Mouse (Mus musculus) cerebellum, adult 2 months (tissue): ENCODE data around the gene Grik5. TPM values are rescaled to one million over a fixed set of nuclear protein-coding genes. Genes with fewer than 3 reads are reported as not detected.
A peak's percentile ranks its signal among the peaks of the same experiment; 100 is the strongest.

Source experiments
- DNase-seq, 2 experiments: peaks; one replicate each; pipeline ENCODE4 v3.0.0; 2021
- H3K27ac ChIP-seq: fragments of 200-500 bp; 2 replicates; pipeline ENCODE4 v1.5.1; 2012; ENCODE audit warnings: low read length, control low read depth, inconsistent platforms; ENCODE audit not compliant: insufficient read depth
- H3K27me3 ChIP-seq: fragments of 200-500 bp; 2 replicates; pipeline ENCODE4 v1.6.1; 2012; ENCODE audit warnings: inconsistent platforms, mild to moderate bottlenecking, low read length, moderate library complexity; ENCODE audit not compliant: control insufficient read depth, insufficient read depth
- H3K4me1 ChIP-seq: fragments of 200-500 bp; 2 replicates; pipeline ENCODE4 v1.6.1; 2011; ENCODE audit warnings: low read length; ENCODE audit not compliant: control insufficient read depth, insufficient read depth
- H3K4me3 ChIP-seq: fragments of 200-500 bp; replicated peaks from 2 replicates; pipeline ENCODE3; 2011; ENCODE audit warnings: mild to moderate bottlenecking, low read depth, low read length, control low read depth; ENCODE audit not compliant: insufficient read depth
- CTCF ChIP-seq: fragments of 200-500 bp; IDR thresholded peaks from 2 replicates; pipeline ENCODE4 v1.5.1; 2011; ENCODE audit warnings: low read depth, mild to moderate bottlenecking, control low read depth, low read length, moderate library complexity, borderline replicate concordance; ENCODE audit not compliant: insufficient read depth
- POLR2A ChIP-seq: fragments of 200-500 bp; IDR thresholded peaks from 2 replicates; pipeline ENCODE4 v1.6.1; 2011; ENCODE audit warnings: low read length, control low read depth, borderline replicate concordance; ENCODE audit not compliant: insufficient read depth
- WGBS: fragments of 180-500 bp; shearing (Covaris S2); methylation state at CpG from one replicate; pipeline ENCODE4 v1.1.7; 2018; 5-methylcytosine and 5-hydroxymethylcytosine counted together
- polyA plus RNA-seq: library from polyadenylated mRNA; depleted of rRNA; stranded (reverse); fragments of >200 nt; gene quantifications from 2 replicates; pipeline ENCODE4 v1.2.3, GENCODE M21; 2012

Gene Grik5
- polyA plus RNA-seq, 1 experiment: 74.6 TPM

- Histone ChIP-seq H3K27me3 (no peaks in the 10 kb centered on the region), H3K4me1 (peaks cover 28% of the 10 kb centered on the region), H3K27ac (peak within 1 kb of the TSS; percentile 84), H3K4me3 (peak within 1 kb of the TSS; percentile 78)
- under 1% methylated on average over 54 of the region's 54 CpGs for WGBS
- TF ChIP-seq POLR2A (peak; percentile 88), CTCF (no peak)
- DNase-seq: peak; percentile 89 to 95
Measured at GRCm38 (mm10) chr7:25005421-25006065, 66.6 kb downstream of the Grik5 start, which contains the start of gene Atp1a3. TSS of gene Atp1a3 (minus strand) at chr7:25005958.

GRCm38 (mm10) chr7:25004806-25005205 lies 67.3 kb downstream of the Grik5 start:
- no peak for TF ChIP-seq CTCF
- TF ChIP-seq POLR2A: no peak
- Histone ChIP-seq H3K27me3 (no peaks in the 10 kb centered on the region), H3K4me1 (peaks cover 28% of the 10 kb centered on the region), H3K4me3 (peak overlapping the region; percentile 78), H3K27ac (peak overlapping the region; percentile 84; the same call in 1 of the 2 replicates)
- 9% methylated on average over 7 of the region's 9 CpGs for WGBS
- peak in 1 of 2 experiments; percentile 53 for DNase-seq

- Histone ChIP-seq H3K27ac (peak overlapping the region; percentile 36), H3K4me3 (peak overlapping the region; percentile 78), H3K4me1 (peaks cover 28% of the 10 kb centered on the region), H3K27me3 (no peaks in the 10 kb centered on the region)
- DNase-seq: peak; percentile 64 to 68
- 9% methylated on average over 8 of the region's 8 CpGs for WGBS
- TF ChIP-seq POLR2A: no peak
- TF ChIP-seq CTCF: no peak
Measured at GRCm38 (mm10) chr7:25003820-25004388, 68.2 kb downstream of the Grik5 start.

GRCm38 (mm10) chr7:25003291-25003690 lies 68.9 kb downstream of the Grik5 start:
- Histone ChIP-seq H3K4me1 (peaks cover 28% of the 10 kb centered on the region), H3K4me3 (peak overlapping the region; percentile 78), H3K27ac (peak overlapping the region; percentile 36), H3K27me3 (no peaks in the 10 kb centered on the region)
- TF ChIP-seq CTCF (no peak), POLR2A (0 out of 2 replicates have a peak, but pooled peaks have one; percentile 3)
- WGBS: 3% methylated on average over 11 of the region's 11 CpGs
- DNase-seq: peak; percentile 49 to 63

DNA sequence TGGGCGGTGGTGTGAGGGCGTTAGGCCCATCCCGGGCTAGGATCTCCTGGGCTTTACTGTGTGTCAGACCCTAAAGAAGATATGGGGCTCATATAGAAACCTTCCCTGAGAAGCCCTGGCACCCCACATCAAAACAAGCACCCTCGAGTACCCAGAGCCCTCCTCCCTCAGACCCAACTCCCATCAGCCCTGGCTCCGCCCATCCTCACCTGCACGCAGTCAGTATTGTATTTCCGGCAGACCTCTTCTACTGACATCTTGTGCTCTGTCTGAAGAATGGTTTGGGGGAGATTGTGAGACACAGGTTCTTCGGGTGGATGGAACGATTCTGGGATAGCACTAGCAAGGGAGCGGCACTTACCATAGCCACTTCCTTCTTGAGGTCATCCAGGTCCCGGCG lies 71.4 kb downstream of the Grik5 start:
- 73% methylated on average over 12 of the region's 12 CpGs for WGBS
- H3K4me3 ChIP-seq: no peak overlapping the region

DNA sequence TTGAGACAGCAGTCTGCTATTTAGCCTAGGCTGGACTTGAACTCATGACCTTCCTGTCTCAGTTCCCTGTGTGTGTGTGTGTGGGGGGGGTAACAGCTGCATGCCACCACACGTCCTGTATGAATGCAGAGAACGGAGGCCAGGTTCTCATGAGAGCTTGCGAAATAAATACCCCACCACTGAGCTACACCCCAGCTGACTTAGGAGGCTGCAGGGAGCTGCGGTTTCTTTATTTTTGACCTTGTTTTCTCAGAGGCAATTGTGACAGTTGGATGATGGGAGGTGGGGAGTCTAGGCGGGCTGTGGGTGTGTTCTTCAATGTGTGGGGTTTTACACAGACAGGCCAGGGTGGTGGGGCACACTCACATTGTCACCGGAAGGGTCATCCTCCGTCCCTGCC lies 71.9 kb downstream of the Grik5 start:
- H3K27me3 ChIP-seq: no peaks in the 10 kb centered on the region
- H3K27ac ChIP-seq: no peak overlapping the region
- WGBS: 68% methylated on average over 7 of the region's 7 CpGs
- H3K4me1 ChIP-seq: peaks cover 5% of the 10 kb centered on the region
- no peak overlapping the region for H3K4me3 ChIP-seq
- no peak for DNase-seq
- TF ChIP-seq POLR2A (no peak), CTCF (no peak)

More for the DNA sequence above, 71.4 kb downstream of the Grik5 start:
- H3K27me3 ChIP-seq: no peaks in the 10 kb centered on the region
- DNase-seq: peak in 1 of 2 experiments; percentile 15
- H3K4me1 ChIP-seq: peaks cover 5% of the 10 kb centered on the region
- TF ChIP-seq CTCF: no peak
- TF ChIP-seq POLR2A: no peak
- no peak overlapping the region for H3K27ac ChIP-seq

GRCm38 (mm10) chr7:24993081-24993480 lies 79.1 kb downstream of the Grik5 start:
- peaks cover 11% of the 10 kb centered on the region for H3K4me1 ChIP-seq
- DNase-seq: no peak
- H3K4me3 ChIP-seq: no peak overlapping the region
- no peaks in the 10 kb centered on the region for H3K27me3 ChIP-seq
- no peak overlapping the region for H3K27ac ChIP-seq
- no peak for TF ChIP-seq CTCF
- TF ChIP-seq POLR2A: no peak
- 66% methylated on average over 6 of the region's 6 CpGs for WGBS

GRCm38 (mm10) chr7:24990478-24990877 lies 81.7 kb downstream of the Grik5 start:
- TF ChIP-seq CTCF (no peak), POLR2A (no peak)
- peak; percentile 46 to 60 for DNase-seq
- H3K27ac ChIP-seq: peak overlapping the region; percentile 68
- WGBS: 35% methylated on average over 8 of the region's 8 CpGs
- H3K4me1 ChIP-seq: peaks cover 11% of the 10 kb centered on the region
- H3K27me3 ChIP-seq: no peaks in the 10 kb centered on the region
- H3K4me3 ChIP-seq: no peak overlapping the region
